Mouse (Mus musculus) neural tube, embryonic 10.5 days (tissue): Measurements from ENCODE around the gene Mad2l2.
"Not testable (repeated sequence)": the region's sequence is repeated elsewhere in the genome, so short reads cannot be mapped to it uniquely, and the experiment has no call there.

Experiments
- DNase-seq: peaks from one replicate; pipeline ENCODE4 v3.0.0-alpha.2; 2017; ENCODE audit warnings: low spot score; ENCODE audit errors: extremely low spot score

The Mad2l2 gene

GRCm38 (mm10) chr4:148169586-148169985, 39.4 kb downstream of the Mad2l2 start:
- no peak for DNase-seq

DNA sequence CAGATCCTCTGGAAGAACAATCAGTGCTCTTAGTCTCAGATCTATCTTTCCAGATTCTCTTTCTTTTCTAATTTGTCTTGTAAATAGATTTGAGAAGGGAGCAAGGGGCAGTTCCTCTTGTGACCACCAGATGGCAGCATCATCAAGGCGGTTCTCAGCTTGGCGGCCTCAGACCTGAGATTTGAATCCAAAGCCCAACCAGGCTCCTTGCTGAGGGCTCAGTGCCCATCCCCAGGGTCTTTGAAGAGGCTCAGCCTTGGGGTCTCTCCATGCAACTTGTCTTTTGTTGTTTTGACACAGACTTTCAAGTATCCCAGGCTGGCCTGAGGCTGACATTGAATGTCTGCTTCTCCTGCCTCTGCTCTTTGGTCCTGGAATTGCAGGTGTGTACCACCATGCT, 40.7 kb downstream of the Mad2l2 start:
- peak; percentile 68 for DNase-seq

DNA sequence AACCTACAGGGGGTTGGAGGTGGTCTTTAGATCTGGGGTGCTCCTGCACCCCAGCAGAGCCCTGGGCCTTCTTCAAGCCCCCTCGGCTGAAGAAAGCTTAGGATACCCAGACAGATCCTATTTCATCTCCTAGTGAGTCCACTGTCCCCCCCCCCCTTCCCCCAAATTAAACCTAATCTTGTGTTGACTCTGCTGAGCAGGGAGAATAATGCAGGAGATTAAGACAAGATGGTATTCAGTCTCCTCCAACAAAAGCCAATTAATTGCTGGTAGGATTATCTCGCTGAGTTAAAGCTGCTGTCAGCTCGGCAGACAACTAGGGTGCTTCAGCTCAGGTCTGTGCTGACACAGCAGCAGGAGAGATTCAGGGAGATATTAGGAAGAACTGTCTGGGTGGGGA, 41.1 kb downstream of the Mad2l2 start:
- no peak for DNase-seq

GRCm38 (mm10) chr4:148173811-148174494, 43.8 kb downstream of the Mad2l2 start:
- peak; percentile 58 for DNase-seq

- DNase-seq = no peak
Observed at GRCm38 (mm10) chr4:148174495-148174862, 44.3 kb downstream of the Mad2l2 start.

GRCm38 (mm10) chr4:148176603-148177002, 46.4 kb downstream of the Mad2l2 start:
- not testable (repeated sequence) for DNase-seq

- DNase-seq = no peak
Observed at GRCm38 (mm10) chr4:148177716-148178115, 47.5 kb downstream of the Mad2l2 start.

DNA sequence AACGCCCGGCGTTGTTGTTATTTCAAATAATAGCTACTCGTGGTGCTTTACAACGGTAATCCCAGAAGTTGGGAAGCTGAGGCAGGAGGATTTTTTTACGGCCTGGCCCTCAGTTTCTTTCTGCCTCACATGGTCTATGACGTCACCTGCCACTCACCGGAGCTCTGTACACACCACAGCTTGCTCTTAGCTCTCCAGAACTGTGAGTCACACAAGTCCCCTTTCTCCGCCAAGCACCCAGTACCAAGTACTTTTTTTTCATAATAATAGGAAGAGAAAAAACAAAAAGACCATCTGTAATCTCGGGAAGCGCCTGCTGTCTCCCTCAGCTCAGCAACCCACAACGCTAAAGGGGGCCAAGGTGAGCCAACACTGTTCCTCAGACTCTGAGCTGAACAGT, 51.3 kb downstream of the Mad2l2 start:
- no peak for DNase-seq

DNA sequence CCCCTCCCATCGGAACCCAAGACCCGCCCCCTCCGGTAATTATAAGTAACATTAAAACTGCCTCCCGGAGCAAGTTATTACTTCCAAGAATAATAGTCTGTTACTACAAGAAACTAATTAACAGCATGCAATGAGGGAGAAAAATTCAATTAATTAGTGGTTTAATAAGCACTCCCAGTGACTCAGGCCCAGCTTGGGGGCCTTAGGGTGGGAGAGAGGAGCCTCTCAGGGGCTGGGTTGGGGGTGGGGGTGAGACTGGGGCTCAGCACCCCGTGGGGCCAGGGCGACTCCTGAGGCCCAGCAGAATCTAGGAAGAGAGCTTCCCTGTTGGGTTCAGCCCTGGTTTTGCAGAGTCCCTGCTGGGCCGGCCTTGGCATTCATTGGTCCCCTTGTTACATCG, 52.2 kb downstream of the Mad2l2 start:
- no peak for DNase-seq

- DNase-seq = no peak
Observed at GRCm38 (mm10) chr4:148184564-148184963, 54.4 kb downstream of the Mad2l2 start.

DNA sequence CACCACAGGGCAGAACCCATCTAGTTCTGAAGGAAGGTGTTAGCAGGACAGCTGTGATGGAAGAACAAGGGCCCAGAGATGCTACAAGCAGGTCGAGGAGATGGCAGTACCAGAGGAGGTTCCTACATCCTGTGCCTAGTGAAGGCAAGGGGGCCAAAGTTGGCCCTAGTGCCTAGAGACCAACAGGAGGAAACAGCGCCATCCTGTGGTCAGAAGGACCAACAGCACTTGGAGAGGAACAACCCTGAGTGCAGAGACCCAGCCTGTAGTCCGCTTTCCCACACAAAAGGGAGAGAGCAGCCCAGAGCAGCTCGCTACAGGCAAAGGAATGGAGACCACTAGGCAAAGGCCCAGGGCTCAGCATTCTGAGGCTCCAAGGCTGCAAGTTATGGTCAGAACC, 55.6 kb downstream of the Mad2l2 start:
- no peak for DNase-seq

- DNase-seq = not testable (repeated sequence)
Observed at GRCm38 (mm10) chr4:148188767-148189166, 58.6 kb downstream of the Mad2l2 start.

- DNase-seq = no peak
Observed at GRCm38 (mm10) chr4:148192707-148193245, 62.6 kb downstream of the Mad2l2 start.

DNA sequence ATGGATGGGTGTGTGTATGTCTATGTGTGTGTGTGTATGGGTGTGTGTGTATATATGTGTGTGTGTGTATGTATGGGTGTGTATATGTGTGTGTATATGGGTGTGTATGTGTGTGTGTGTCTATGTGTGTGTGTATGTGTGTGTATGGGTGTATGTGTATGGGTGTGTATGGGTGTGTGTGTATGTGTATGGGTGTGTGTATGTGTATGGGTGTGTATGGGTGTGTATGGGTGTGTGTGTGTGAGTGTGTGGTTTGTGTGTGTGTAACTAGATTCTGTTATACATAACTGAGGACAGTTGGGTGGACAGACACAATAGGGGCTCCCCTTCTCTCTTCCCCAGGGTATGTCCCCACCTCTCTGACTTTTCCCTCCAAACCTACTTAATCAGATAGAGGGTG, 64.2 kb downstream of the Mad2l2 start:
- no peak for DNase-seq
